Mouse (Mus musculus): ENCODE data around the gene Psmd11.
A peak's percentile ranks its signal among the peaks of the same experiment; 100 is the strongest.

The Psmd11 gene

DNA sequence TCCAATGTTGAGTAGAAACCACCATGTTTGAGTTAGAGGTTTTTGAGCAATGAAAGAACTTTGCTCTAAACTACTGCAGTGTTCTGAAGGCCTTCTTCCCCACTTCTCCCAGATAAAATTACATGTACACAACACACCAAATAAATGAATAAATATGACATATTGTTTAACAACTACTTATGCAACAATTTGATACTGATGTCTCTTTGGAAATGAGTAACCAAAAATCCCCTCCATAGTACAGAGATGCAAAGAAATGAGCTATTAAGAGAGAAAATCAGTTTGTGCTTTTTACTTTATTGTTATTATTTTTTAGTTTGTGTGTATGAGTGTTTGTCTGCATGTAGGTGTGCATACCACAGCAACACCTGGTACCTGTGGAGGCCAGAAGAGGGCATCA lies 78.1 kb downstream of the Psmd11 start:
- no peak for DNase-seq

DNA sequence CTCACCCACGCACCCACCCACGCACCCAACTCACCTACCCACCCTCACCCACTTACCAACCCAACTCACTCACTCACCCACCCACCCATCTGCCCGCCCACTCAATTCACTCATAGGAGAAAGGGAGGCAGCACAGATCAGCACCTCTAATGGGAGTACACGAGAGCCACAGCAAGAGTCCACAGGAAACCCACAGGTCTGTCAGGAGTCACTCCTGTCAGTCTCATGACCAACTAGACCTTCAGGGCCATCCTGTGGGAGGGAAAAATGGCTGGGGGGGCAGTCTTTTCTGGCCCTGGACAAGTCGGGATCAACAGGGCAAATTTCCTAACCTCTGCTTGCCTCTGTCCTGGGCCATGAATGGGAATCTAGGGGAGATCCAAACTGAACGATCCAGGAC lies 79.4 kb downstream of the Psmd11 start:
- no peak for DNase-seq

DNA sequence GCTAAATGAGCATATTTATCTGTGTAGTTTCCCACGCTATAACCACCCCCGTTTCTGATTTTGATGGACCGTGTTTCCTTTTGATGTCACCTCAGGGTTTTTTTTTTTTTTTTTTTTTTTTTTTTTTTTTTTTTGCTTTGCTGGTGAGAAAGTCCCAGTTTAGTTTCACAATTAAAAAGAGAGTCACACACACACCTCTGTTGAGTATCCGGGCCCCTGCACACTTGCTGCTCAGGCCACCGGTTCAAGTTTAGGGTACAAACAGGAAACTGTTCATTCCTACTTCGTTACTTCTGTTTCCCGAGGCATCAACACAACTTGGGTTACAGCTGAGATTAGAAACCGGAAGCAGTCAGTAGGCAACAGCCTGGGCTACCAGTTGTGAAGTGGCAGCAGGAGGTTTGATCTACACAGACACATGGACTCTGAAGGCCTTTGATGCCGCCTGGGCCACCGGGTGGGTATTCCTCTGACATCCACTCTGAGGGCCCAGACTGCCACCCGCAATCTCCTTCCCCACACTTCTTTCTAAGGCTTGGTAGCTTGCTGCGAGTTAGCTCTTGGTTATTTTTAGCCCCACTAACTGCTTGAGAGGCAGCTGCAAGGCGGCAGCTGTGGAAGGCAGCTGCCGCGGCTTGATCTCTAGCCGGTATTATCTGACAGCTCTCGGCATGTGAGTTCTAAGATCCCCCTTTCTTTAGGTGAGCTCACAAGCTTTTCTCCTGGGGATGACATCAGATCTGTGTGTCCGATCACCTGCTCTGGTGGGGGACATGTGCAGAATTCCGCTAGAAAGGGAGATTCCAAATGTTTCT lies 80.2 kb downstream of the Psmd11 start:
- no peak for DNase-seq

DNA sequence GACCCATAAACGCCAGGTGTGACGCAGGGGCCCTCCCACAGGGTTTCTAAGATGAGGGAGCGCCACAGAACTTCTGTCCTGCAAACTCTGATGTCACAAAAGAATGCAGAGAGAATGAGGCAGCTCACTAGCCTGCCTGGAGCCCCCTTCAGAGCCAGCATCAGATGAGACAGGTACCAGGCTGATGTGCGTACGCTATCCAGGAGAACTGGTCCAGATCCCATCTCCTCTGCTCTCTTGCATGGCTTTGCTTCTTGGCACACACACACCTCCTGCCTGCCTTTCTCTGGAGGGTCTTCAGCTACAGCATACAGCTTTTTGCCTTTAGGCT lies 80.7 kb downstream of the Psmd11 start:
- DNase-seq: no peak

DNA sequence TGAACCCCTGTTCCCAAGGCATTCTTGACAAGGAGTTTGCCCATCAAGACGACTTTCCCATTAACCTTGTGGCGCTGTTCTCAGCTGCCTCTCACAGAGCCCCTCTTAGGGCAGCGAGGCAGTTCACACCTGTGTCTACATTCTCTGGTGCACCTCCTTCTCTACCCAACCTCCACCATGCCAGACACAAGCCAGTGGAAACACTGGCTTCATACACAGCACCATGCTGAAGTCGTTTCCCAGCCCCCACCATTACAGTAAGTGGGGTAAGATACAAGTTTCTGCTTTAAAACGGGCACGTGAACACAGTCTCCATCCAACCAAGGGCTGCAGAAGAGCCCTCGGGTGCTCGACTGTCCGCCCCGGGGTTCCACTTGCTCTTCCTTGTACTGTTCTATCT lies 81.7 kb downstream of the Psmd11 start:
- DNase-seq: no peak

DNA sequence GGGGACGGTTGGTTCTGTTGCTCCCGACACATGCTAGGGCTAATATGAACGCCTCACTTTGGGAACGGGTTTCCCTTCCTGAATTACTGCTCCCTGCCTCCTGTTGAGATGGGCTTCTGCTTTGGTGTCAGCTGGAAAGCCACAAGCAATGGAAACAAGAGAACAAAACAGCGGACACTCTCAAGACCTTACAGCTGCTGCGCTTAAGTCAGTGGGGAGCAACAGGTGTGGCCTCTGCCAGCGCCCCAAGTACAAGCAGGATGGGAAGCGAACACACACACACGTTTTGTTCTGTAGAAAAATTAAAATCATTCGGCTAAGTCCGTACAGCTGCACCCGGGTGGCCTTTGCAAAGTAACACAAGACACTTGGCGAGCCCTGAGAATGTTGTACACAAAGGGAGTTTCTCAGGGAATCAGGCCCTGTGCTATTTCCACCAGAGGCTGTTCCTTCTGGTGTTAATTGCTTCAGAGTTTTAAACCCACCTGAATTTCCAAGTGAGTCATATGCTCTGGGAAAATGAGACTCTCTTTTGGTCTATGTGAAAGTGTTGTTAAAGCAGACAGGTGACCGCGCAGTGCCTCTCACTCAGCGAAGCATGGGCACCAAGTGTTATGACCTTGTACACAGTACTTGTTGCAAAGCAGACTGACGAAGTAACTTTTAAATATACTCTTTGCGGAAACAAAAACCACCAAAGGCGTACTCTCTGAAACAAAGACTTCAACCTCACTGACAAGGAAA lies 84.1 kb downstream of the Psmd11 start:
- DNase-seq: no peak

DNA sequence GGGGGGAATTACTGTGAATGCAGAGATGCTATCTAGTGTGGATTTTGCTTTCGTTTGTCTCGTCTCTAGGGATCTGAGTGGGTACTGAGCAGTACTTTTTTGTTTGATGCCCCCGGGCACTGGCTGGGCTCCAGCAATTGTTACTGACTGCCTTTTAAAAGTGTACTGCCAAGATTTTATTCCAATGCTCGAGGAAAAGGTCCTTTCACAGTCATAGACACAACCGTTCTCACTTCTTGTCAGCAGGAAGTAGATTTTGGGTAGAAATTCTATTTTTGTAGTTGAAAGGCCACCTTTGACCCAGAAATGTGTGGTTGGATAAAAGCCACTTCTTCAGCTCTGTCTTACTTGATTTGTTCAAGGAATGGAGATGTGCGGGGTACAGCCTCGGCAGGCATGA lies 85.4 kb downstream of the Psmd11 start:
- DNase-seq: peak; percentile 40

DNA sequence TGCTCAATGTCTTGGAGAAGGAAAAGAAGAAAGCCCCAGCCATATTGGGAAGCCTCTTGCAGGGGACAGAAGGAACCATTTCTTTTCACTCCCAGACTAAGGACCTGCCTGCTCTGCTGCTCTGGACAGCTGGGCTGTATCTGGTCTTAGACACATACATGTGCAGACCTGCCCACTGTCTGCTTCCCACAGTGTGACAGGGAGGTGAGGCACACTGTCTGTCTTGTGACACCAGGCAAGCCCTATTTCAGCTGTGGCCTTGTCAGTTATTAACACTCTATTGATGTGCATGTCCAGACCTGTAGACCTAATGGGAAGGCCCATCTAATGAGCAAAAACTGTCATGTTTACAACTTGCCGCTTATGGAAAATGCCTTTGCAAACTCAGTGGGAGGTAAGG lies 86.9 kb downstream of the Psmd11 start:
- DNase-seq: no peak

DNA sequence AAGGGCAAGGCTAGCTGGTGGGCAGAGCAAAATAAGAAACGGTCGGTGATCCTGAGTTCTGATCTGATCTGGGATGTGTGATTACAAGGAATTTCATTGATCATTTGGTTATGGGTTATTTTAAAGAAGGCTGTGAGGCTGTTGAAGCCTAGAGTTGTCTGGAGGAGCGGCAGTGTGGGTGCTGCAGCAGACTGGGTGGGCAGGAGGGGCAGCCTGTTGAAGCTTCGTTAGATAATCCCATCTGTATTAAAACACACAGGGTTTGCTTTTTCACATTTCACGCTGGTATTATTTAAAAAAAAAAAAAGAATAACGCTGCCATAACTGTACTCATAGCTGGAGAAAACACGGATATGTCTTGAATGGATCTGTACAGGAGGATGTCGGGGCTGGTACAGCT lies 87.5 kb downstream of the Psmd11 start:
- no peak for DNase-seq

DNA sequence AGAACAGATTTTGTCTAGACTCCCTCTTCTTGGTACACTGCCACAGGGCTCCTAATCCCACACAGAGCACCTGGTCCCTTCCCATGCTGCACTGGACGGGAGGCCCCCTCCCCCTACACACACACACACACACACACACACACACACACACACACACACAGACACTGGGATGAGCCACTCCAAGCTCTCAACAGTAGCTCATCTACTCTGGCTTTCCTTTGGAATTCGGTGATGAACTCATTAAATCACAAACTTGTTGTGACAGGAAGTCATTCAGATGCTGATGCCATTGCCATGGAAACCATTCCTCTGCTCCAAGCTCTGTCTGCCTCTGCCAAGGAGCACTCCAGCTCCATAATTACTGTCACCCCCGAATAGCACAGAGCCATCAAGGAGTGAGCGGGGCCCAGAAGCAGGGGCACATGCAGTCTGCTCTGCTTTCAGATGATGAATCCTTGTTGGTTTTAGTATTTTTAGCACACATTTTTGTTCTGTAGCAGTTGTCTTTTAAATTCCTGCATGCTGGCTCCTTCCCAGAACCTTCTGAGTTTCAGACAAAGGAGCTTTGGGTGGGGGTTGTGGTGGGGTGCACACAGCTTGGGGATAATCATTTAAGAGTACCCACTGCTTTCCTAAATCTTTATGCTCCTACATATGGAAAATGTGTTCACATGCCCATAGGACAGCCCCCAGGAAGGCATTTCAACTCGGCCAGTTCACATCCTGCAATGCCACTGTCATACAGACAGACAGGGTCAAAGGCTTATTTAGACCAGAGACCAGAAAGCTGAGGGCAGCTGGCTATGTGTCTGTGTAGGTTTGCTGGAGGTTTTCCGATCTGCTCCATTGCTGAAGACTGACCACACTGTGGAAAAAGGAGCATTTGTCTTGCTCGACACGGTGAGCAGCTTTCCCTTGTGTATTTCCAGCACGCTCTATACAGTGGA lies 90.3 kb downstream of the Psmd11 start:
- peak; percentile 54 for DNase-seq

DNA sequence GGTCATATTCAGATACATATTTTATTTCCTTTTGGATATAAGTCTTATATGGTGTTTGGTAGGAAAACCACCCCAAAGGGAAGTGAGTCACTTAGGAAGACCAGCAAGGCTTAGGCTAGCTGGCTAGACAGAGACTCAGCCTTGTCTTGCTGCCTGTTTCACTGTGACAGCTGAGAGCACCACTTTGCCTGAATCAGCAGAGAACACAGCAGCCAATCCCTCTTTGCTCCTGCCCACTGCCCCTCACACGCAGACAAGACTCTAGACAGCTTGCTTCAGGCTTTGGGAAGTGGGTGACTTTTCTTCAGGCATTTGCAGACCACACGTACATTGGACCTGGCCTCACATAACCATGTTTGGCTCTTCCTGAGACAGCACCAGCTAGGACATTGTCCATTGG lies 92.7 kb downstream of the Psmd11 start:
- DNase-seq: no peak

Data from kidney, postnatal 14 days (tissue).